Mouse (Mus musculus): ENCODE data around the gene Mrps36. TPM values are rescaled to one million over a fixed set of nuclear protein-coding genes. Genes with fewer than 3 reads are reported as not detected.
"Not testable (repeated sequence)": the region's sequence is repeated elsewhere in the genome, so short reads cannot be mapped to it uniquely, and the experiment has no call there.

The Mrps36 gene
- polyA plus RNA-seq, 1 experiment from 2014 or later: 118 TPM

DNA sequence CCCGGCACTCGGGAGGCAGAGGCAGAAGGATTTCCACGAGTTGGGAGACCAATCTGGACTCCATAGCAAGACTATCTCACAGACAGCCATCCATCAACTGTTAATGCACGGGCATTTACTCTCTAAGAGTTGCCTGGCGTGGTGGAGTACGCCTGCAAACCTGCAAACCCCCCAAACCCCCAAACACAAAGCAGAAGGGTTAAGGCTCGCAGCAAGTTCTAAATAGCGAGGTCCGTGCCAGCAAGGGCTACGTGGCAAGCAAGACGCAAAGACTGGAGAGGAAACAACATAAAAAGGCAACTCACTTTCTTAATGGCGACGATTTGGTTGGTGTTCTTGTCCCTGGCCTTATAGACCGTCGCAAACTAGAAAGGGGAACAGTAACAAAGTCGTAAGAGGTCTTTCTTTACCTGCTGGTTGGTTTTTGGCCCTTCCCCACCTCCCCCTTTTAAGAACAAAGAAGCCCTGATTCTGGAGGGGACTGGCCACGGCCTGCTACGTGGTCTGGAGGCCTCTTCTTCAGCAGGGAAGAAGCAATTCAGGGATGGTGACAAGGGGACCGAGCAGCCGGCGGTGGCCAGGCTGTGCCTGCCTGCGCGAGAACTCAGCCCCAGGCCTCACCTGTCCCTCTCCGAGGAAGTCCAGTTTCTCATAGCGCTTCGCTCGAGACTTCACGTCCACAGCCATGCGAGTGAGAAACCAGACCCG is 14.2 kb downstream of the Mrps36 start:
- 2% methylated on average over 30 of the region's 30 CpGs for WGBS
- ATAC-seq (ENCODE audit: low FRiP score): peak; percentile 91

DNA sequence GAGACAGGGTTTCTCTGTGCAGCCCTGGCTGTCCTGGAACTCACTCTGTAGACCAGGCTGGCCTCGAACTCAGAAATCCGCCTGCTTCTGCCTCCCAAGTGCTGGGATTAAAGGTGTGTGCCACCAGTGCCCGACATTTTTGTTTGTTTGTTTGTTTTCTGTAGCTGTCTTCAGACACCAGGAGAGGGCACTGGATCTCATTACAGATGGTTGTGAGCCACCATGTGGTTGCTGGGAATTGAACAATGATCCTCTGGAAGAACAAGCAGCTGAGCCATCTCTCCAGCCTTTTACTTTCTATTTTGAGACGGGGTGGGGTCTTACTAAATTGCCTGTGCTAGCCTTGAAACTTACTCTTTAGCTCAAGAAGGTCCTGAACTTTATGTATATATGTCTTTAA is 15.9 kb downstream of the Mrps36 start:
- H3K4me3 ChIP-seq: not testable (repeated sequence)

More for the DNA sequence above, 14.2 kb downstream of the Mrps36 start:
- Histone ChIP-seq H3K9me3 (replicated peaks) (no peaks in the 10 kb centered on the region), H3K27me3 (no peaks in the 10 kb centered on the region), H3K4me3 (peak overlapping the region; percentile 83), H3K9ac (peak overlapping the region; percentile 87), H3K4me1 (peaks cover 14% of the 10 kb centered on the region), H3K27ac (peak overlapping the region; percentile 87), H3K4me2 (replicated peaks) (peak overlapping the region; percentile 69), H3K36me3 (peaks cover 22% of the 10 kb centered on the region)

DNA sequence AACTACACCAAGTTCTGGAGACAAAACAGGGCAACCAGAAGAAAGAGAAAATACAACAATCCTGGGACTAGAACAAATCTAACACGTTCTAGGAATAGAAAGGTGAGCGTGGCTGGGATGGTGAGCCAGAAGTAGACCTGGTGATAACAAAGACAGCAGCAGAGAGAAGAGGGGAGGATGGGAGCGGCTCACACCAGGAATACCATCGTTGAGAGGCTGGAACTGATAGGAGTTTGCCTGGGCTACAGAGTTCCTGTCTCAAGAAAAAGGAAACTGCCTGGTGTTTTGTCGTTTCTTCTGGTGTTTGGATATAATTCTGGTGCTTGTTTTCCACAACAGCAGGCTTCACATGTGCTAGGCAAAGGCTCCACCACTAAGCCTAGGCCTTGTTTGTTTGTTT is 16.4 kb downstream of the Mrps36 start:
- Histone ChIP-seq H3K27ac (no peak overlapping the region), H3K4me3 (no peak overlapping the region), H3K4me2 (replicated peaks) (no peak overlapping the region), H3K9ac (no peak overlapping the region), H3K4me1 (peaks cover 14% of the 10 kb centered on the region), H3K36me3 (peaks cover 21% of the 10 kb centered on the region), H3K27me3 (no peaks in the 10 kb centered on the region), H3K9me3 (replicated peaks) (no peaks in the 10 kb centered on the region)
- WGBS: 94% methylated on average over 5 of the region's 5 CpGs
- no peak for ATAC-seq (ENCODE audit: low FRiP score)

More for the DNA sequence above, 15.9 kb downstream of the Mrps36 start:
- not testable (repeated sequence) for H3K4me2 ChIP-seq (replicated peaks); H3K9ac ChIP-seq; H3K27me3 ChIP-seq; H3K27ac ChIP-seq; H3K9me3 ChIP-seq (replicated peaks); ATAC-seq (ENCODE audit: low FRiP score)
- Histone ChIP-seq H3K4me1 (peaks cover 14% of the 10 kb centered on the region), H3K36me3 (peaks cover 21% of the 10 kb centered on the region)
- WGBS: 91% methylated on average over 4 of the region's 4 CpGs

DNA sequence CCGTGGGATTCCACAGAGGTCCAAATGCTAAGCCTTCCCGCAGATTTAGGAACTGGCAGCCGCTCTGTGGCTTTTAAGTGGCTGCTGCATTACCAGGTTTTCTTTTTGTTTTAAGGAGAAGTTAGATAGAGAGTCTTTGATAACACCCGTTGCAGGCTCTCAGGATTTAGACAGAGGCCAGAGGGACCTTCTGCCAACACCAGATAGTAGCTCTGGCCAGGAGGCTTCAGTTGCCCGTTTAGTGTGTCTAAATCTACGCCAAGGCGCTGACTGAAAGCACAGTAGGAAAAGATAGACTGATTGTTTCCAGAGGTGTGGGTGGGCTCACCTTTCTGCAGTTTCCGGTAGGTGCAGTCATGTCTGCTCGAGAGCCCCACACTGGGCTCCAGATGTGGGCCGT is 19.3 kb downstream of the Mrps36 start:
- Histone ChIP-seq H3K9ac (no peak overlapping the region), H3K4me2 (replicated peaks) (no peak overlapping the region), H3K36me3 (peaks cover 36% of the 10 kb centered on the region), H3K4me3 (no peak overlapping the region), H3K4me1 (peaks cover 14% of the 10 kb centered on the region), H3K9me3 (replicated peaks) (no peaks in the 10 kb centered on the region), H3K27me3 (no peaks in the 10 kb centered on the region), H3K27ac (no peak overlapping the region)
- WGBS: 93% methylated on average over 10 of the region's 10 CpGs
- no peak for ATAC-seq (ENCODE audit: low FRiP score)

DNA sequence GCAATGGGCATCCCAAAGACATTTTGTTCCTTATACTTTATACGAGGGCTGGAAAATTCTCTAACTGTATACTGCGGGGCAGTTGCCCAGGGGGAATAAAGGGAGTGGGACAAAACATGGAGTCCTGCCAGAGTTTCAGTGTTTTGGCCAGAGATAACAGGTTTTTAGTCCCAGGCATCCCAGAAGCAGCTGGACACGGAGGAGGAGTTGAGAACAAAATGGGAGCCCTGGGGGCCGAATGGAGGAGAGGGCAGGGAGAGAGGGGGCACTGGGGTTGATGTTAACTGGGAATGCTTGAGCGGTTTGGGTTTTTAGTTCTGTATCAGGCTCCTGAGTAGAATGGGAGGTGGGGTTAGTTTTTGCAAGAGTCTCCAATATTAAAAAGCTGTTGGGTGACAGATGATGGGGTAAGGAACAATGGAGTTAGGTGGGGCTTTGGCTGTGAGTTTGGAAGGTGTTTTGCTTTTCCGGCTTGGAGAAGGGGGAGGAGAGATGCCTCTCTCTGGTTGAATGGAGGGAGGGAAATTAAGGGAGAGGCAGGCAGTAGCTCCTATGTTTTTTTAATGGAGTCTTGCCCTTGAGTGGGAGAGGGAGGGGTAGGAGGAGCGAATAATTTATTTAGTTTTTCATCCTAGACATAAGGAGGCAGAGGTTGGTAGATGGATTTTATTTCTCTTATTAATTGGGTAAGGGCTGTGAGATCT is 20.3 kb downstream of the Mrps36 start:
- WGBS: 88% methylated on average over 7 of the region's 7 CpGs
- no peaks in the 10 kb centered on the region for H3K9me3 ChIP-seq (replicated peaks)
- no peak for ATAC-seq (ENCODE audit: low FRiP score)
- no peak overlapping the region for H3K4me2 ChIP-seq (replicated peaks)
- peaks cover 5% of the 10 kb centered on the region for H3K4me1 ChIP-seq
- no peak overlapping the region for H3K9ac ChIP-seq
- H3K36me3 ChIP-seq: peaks cover 41% of the 10 kb centered on the region
- no peak overlapping the region for H3K27ac ChIP-seq
- no peaks in the 10 kb centered on the region for H3K27me3 ChIP-seq
- no peak overlapping the region for H3K4me3 ChIP-seq

DNA sequence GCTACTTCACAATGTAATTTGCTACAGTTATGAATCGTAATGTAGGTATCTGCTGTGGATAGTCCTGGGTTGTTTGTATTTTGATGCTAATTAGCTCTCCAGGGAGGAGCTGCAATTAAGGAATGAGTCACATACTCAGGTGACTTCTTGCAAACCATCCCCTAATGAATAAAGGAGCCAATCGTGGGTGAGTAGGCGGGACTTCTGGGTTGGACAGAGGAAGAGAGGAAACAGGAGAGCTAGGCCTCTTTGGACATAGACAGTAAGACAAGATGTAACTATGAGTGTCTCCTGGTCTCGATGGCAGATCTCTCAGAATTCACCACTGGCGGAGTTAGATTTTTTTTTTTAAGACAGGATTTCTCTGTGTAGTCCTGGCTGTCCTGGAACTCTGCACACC is 22.8 kb downstream of the Mrps36 start:
- H3K9me3 ChIP-seq (replicated peaks): no peaks in the 10 kb centered on the region
- H3K9ac ChIP-seq: no peak overlapping the region
- H3K4me3 ChIP-seq: no peak overlapping the region
- no peak overlapping the region for H3K27ac ChIP-seq
- no peaks in the 10 kb centered on the region for H3K4me1 ChIP-seq
- H3K27me3 ChIP-seq: no peaks in the 10 kb centered on the region
- 86% methylated on average over 5 of the region's 5 CpGs for WGBS
- ATAC-seq (ENCODE audit: low FRiP score): no peak
- H3K4me2 ChIP-seq (replicated peaks): no peak overlapping the region
- H3K36me3 ChIP-seq: peaks cover 41% of the 10 kb centered on the region

DNA sequence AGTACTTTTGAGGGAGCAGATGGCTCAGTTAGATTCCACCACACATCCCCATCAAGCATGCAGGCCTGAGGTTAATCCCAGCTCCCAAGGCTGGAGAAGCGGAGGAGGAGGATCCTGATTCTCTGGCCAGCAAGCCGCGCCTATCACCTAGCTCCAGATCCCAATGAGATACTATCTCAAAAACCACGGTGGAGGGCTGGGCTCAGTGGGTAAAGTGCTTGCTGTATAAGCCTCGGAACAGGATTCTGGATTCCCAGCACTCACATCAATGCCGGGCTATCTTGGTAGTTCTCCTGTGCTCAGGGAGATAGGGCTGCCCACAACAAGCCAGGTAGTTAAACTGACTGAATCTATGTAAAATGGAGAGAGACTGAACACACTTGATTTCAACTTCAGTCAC is 29.0 kb downstream of the Mrps36 start:
- Histone ChIP-seq H3K27ac (no peak overlapping the region), H3K4me2 (replicated peaks) (no peak overlapping the region), H3K4me3 (no peak overlapping the region), H3K9me3 (replicated peaks) (no peaks in the 10 kb centered on the region), H3K27me3 (no peaks in the 10 kb centered on the region), H3K4me1 (no peaks in the 10 kb centered on the region), H3K9ac (no peak overlapping the region), H3K36me3 (peaks cover 73% of the 10 kb centered on the region)
- WGBS: 87% methylated on average over 6 of the region's 6 CpGs
- no peak for ATAC-seq (ENCODE audit: low FRiP score)

DNA sequence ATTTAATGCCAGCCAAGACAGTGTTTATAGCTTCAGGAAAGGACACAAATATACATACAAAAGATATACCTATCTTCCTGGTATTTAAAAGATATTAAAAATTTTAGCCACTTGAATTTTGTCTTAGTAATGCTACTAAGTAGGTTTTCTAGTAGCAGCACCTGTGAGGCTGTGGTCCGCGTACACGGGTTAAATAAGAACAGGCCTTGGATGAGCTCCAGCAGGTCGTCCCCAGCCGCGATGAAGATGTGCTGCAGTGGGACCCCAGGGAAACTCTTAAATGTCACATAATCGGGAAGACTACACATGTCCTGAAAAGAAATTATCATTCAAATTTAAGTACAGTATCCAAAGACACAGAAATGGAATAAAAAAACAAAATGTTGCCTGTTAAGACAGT is 38.3 kb downstream of the Mrps36 start:
- Histone ChIP-seq H3K9ac (no peak overlapping the region), H3K27me3 (no peaks in the 10 kb centered on the region), H3K4me2 (replicated peaks) (no peak overlapping the region), H3K4me3 (no peak overlapping the region), H3K9me3 (replicated peaks) (no peaks in the 10 kb centered on the region), H3K4me1 (no peaks in the 10 kb centered on the region), H3K27ac (no peak overlapping the region), H3K36me3 (peaks cover 77% of the 10 kb centered on the region)
- WGBS: 98% methylated on average over 7 of the region's 7 CpGs
- no peak for ATAC-seq (ENCODE audit: low FRiP score)

DNA sequence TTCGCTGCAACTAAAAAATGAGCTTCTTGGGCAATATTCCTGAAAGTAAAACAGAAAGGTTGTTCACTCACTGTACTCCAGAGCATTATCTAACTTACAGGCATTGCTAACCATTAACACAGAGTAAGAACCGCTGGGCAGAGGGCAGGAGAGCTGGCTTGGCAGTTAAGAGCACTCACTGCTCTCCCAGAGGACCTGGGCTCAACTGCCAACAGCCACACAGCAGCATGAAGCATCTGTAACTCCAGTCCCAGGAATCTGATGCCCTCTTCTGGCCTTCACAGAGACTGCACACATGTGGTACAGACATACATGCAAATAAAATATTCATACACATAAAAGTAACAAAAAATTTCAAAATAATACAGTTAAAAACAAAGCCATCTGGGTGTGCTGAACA is 41.0 kb downstream of the Mrps36 start:
- H3K36me3 ChIP-seq: peaks cover 78% of the 10 kb centered on the region
- no peaks in the 10 kb centered on the region for H3K9me3 ChIP-seq (replicated peaks)

DNA sequence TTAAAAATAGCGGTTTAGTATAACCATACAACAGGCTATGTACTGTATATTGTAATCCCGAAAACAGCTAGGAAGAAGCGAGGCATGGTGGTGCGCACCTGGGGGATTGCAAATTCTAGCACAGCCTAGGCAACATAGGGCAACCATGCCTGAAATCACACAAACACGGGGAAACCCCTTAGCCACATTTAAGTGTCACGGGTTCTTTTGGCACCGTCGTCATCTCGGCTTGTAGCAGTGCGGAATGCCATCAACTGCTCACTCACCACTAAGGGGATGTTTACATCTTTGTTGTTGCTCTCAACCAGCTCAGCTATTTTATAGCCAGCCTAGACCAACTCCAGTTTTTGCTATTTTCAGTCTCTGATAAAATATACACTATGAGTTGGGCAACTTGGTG is 45.6 kb downstream of the Mrps36 start:
- Histone ChIP-seq H3K27me3 (no peaks in the 10 kb centered on the region), H3K4me1 (no peaks in the 10 kb centered on the region), H3K4me3 (no peak overlapping the region), H3K4me2 (replicated peaks) (no peak overlapping the region), H3K9ac (no peak overlapping the region), H3K27ac (no peak overlapping the region), H3K36me3 (peaks cover 71% of the 10 kb centered on the region), H3K9me3 (replicated peaks) (no peaks in the 10 kb centered on the region)
- 94% methylated on average over 10 of the region's 10 CpGs for WGBS
- ATAC-seq (ENCODE audit: low FRiP score): no peak

More for the DNA sequence above, 41.0 kb downstream of the Mrps36 start:
- H3K27ac ChIP-seq: no peak overlapping the region
- no peak overlapping the region for H3K9ac ChIP-seq
- ATAC-seq (ENCODE audit: low FRiP score): no peak
- WGBS: 94% methylated on average over 2 of the region's 2 CpGs
- no peaks in the 10 kb centered on the region for H3K4me1 ChIP-seq
- no peak overlapping the region for H3K4me2 ChIP-seq (replicated peaks)
- H3K27me3 ChIP-seq: no peaks in the 10 kb centered on the region
- H3K4me3 ChIP-seq: no peak overlapping the region

DNA sequence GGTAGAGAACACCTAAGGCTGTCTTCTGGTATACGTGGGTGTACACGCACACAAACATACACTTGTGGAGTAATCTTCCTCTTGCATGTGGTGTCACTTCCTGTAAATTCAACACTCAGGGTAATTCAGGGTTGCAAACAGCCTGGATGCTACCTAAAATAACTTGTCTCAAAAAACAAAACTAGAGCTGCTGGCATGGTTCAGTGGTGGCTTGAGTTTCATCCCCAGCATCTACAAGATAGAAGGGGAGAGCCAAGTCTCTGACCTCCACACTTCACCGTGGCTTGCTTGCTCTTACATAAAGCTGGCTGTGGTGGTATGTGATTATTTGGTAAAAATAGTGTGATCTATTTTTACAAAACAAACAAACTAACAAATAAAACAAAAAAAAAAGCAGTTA is 46.9 kb downstream of the Mrps36 start:
- Histone ChIP-seq H3K4me3 (no peak overlapping the region), H3K4me1 (no peaks in the 10 kb centered on the region), H3K9ac (no peak overlapping the region), H3K9me3 (replicated peaks) (no peaks in the 10 kb centered on the region), H3K4me2 (replicated peaks) (no peak overlapping the region), H3K27me3 (no peaks in the 10 kb centered on the region), H3K36me3 (peaks cover 59% of the 10 kb centered on the region), H3K27ac (no peak overlapping the region)
- ATAC-seq (ENCODE audit: low FRiP score): no peak
- WGBS: 99% methylated on average over 3 of the region's 3 CpGs

DNA sequence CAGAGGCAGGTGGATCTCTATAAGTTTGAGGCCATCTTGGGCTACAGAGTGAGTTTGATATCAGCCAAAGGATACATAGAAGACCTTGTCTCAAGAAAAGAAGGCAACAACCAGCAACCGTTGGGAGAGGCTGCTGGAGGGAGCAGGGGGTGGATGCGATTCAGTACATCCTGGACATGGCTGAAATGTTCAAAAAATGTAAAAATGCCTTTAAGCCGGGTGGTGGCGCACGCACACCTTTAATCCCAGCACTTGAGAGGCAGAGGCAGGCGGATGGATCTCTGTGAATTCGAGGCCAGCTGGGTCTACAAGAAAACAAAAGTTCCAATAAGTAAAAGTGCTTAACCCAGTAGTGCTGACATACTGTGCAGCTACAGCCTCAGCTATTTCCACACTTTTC is 56.9 kb downstream of the Mrps36 start:
- no peak for ATAC-seq (ENCODE audit: low FRiP score)
- Histone ChIP-seq H3K27me3 (no peaks in the 10 kb centered on the region), H3K4me1 (no peaks in the 10 kb centered on the region), H3K4me2 (replicated peaks) (no peak overlapping the region), H3K9ac (no peak overlapping the region), H3K4me3 (no peak overlapping the region), H3K9me3 (replicated peaks) (no peaks in the 10 kb centered on the region), H3K36me3 (peaks cover 5% of the 10 kb centered on the region; the same call in 1 of the 2 replicates), H3K27ac (no peak overlapping the region)
- WGBS: 63% methylated on average over 7 of the region's 7 CpGs

Measured in hindbrain, embryonic 12.5 days (tissue).